Mouse (Mus musculus) mouse embryonic stem cell (cell line): ENCODE measurements around the gene Fam161b.
"Not testable (repeated sequence)": the region's sequence is repeated elsewhere in the genome, so short reads cannot be mapped to it uniquely, and the experiment has no call there.

Experiments used
- in situ Hi-C, 2 experiments: fragments of 300-500 bp; cut with MboI; formaldehyde crosslinking; loops; 1 replicate in 1 of 2; 3 replicates in 1 of 2; pipeline ENCODE4 v1.14.3; 2019 to 2020; ENCODE audit warnings: low sequenced_read_pairs in 2 of 2, low pct_unique_long_range_greater_than_20kb in 1 of 2, mixed read lengths in 1 of 2; ENCODE audit not compliant: unreplicated experiment in 1 of 2

Fam161b gene

DNA sequence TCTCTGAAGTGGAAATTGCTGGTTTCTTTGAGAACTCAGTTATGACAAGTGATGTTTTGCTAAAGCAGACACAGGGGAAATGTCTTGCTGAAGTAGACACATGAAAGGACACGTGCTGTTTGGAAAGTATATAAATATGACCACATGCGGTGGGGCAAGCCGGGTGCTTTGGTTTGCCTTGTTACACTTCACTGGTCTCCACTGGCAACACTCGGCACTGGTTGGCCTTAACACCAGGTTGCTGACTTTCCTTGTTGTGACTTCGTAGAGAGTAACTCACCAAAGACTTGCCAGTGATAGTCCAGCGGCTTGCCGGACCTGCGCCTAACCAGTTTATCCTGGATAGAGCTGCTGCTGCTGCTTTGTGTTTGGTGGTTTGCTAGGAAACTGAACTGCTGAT lies 26.5 kb upstream of the Fam161b start:
- in situ Hi-C loops = no loop called here

DNA sequence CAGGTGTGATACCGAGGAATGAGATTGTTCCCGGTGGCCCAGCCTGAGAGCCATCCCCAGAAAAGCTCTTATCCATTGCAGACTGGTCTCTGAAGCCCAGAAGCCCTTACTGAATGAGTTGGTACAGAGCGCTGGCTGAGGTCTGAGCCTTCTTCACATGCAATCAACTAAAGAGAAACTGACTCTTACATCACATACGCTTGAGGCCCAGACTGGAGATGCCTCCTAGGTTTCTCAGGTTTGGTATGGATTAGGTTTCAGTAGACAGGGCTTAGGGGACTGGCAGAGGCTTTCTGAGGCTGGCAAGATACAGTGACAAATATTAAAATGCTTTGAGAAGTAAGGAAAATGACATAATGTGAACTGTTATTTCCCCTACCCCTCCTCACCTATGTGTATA lies 23.8 kb upstream of the Fam161b start:
- in situ Hi-C loops = no loop called here

DNA sequence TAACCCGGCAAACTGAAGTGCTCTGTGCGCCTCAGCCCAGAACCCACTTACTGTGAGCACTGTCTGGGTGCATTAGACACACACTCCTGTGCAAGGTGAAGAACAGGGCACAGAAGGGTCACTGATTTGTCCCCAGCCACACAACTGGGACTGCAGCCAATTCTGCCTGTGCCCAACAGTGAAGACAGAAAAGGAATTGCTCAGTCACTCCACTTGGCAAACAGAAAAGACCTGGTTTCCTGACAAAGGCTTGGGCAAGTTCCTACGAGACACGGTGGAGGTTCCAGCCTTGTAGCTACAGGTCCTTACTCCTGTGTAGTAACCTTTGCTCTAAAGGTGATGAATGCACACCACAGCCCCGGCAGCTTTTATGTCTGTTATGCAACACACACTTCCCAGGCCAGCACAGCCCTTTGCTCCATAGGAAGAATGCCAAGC lies 23.0 kb upstream of the Fam161b start:
- in situ Hi-C loops = no loop called here

GRCm38 (mm10) chr12:84382369-84382768 lies 20.7 kb upstream of the Fam161b start:
- in situ Hi-C loops = no loop called here

GRCm38 (mm10) chr12:84373831-84374481 lies 12.3 kb upstream of the Fam161b start:
- in situ Hi-C loops = no loop called here

- in situ Hi-C loops = no loop called here
Observed at GRCm38 (mm10) chr12:84371647-84372046, 10.0 kb upstream of the Fam161b start.

DNA sequence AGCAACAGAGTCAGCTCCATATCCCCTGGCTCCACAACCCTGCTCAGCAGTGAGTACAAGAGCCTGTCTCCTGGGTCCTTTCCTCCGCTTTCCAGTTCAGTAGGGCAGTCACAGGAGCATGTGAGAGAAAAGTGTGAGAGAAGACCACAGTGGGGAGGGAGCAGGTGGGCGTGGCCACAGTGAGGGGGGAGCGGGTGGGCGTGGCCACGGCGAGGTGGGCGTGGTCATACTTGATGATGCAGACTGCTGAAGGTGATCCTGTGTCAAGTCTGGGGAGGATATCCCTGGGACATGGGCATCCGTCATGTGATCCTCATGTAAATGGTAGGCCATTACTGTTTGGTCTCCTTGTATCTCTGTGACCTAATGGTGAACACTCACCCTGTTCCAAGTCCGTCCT lies 5.3 kb upstream of the Fam161b start:
- in situ Hi-C loops = no loop called here

GRCm38 (mm10) chr12:84365137-84365536 lies 3.5 kb upstream of the Fam161b start:
- in situ Hi-C loops = no loop called here

DNA sequence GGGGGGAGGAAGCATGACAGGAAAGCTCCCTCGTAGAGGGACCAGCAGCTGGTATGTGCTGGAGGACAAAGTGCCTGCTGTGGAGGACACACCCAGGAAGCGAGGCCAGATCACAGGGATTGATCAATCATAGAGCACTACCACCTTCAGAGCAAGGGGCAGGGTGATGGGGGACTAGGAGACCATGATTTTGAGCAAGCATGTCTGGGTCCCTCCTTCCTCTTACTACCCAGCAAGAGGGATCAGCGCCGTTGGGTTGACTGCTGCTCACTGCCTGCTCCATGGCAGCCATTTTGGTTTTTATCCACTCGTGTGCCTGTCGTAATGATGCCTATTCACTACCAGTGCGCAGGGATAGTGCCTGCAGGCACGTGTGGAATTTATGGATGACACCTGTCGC lies 2.7 kb upstream of the Fam161b start:
- in situ Hi-C loops = no loop called here

GRCm38 (mm10) chr12:84362872-84363271 lies 1.2 kb upstream of the Fam161b start:
- in situ Hi-C loops = no loop called here

GRCm38 (mm10) chr12:84358699-84359098 lies 2.9 kb downstream of the Fam161b start:
- in situ Hi-C loops = not testable (repeated sequence)

GRCm38 (mm10) chr12:84347192-84347591 lies 14.4 kb downstream of the Fam161b start:
- in situ Hi-C loops = no loop called here

- in situ Hi-C loops = no loop called here
Observed at GRCm38 (mm10) chr12:84336963-84337625, 24.5 kb downstream of the Fam161b start.

GRCm38 (mm10) chr12:84327111-84327512 lies 34.5 kb downstream of the Fam161b start:
- in situ Hi-C loops = no loop called here

- in situ Hi-C loops = no loop called here
Observed at GRCm38 (mm10) chr12:84316721-84317621, 44.7 kb downstream of the Fam161b start, which contains the start of gene Zfp410. Gene Zfp410, plus strand, starts transcription at chr12:84316852.

GRCm38 (mm10) chr12:84316006-84316405 lies 45.6 kb downstream of the Fam161b start:
- in situ Hi-C loops = no loop called here

GRCm38 (mm10) chr12:84311306-84311705 lies 50.3 kb downstream of the Fam161b start:
- in situ Hi-C loops = no loop called here

DNA sequence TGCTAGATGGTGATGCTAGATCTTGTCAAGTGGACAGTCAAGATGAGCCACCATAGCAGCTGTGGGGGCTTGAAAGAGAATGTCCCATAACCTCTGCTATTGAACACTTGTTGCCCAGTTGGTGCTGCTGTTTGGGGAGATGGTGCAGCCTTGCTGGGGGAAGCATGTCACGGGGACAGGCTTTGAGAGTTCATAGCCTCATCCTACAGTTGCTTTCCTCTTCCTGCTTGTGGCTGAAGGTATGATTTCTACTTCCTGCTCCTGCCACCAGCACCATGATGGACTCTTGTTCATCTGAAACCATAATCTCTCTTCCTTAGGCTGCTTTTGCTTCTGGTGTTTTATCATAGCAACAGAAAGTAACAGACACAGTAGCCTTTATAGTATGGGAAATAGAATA lies 57.1 kb downstream of the Fam161b start:
- in situ Hi-C loops = no loop called here

DNA sequence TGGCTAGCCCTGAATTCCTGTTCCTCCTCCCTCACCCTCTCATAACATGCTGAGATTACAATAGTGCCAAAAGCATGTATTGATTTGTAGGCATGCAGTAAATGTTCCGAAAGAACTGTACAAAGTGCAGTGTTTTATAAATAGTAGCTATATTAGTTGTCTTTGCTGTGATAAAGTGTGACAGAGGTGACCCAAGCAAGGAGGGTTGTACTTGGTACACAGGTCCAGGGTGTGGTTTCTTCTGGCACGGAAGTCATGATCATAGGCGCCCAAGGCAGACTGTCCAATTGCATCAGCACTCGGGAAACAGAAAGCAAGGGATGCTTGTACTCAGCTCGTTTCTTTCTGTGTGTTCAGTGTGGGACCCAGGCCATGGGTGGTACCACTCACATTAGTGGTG lies 57.5 kb downstream of the Fam161b start:
- in situ Hi-C loops = no loop called here
